ENCODE assay signal across 10 mouse cellular contexts in the genomic region with DNA sequence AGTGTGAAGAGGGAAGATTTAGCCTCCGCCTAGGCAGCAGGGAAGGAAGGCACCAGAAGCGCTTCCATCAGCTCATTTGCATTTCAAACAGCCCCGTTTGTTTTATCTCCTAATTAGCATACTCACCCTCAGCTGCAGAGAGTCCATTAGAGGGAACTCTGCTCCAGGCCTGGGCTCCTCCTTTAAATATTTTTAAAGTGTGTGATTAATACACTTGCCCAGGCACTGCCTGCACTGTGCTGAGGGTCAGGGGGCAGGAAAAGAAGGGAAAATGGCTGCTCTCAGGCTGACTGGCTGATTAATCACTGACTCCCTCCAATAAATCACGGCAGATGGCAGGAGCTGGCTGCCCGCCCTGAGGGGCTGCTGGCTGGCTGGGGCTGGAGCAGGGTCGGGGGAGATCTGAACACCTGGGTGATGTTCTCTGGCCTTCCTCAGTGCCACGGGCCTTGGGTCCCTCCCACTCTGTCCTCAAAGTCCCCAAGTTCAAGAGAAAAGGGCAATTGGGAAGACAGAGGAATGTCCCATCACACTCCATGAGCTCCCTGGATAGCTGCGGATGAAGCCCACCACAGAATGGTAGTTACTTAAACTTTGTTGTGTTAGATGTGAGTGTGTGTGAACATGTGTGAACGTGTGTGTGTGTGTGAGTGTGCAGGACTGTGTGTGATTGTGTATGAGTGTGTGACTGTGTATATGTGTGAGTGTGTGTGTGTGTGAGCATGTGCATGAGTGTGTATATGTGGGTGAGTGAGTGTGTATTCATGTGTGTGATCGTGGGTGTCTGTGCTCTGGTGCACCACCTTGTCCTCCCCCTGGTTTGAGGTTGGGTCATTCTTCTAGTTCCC.
DNase-seq lines count a peak whose midpoint lies in the region; ATAC-seq and TF ChIP-seq lines count a peak whose summit lies in the region.
"Had no signal": no experiment of that assay in that cellular context is flagged by ENCODE, and none has a peak within 500 bp of the region (broad histone marks: within the 10 kb centered on the region; RNA-seq: fewer than 3 reads in every experiment).

No protein-coding gene starts in this region.

- no peak overlapping the region for H3K4me3 ChIP-seq in kidney, embryonic 15.5 days (replicated peaks)
- H3K4me3 ChIP-seq in forebrain, embryonic 16.5 days (replicated peaks; ENCODE audit: low read length), result no peak overlapping the region
- no peak overlapping the region for H3K4me3 ChIP-seq in midbrain, embryonic 13.5 days (replicated peaks)
- H3K4me3 ChIP-seq in liver, postnatal 0 days (ENCODE audit: low read depth, low read length), result no peak overlapping the region

- TF ChIP-seq EP300 in liver, postnatal 0 days (IDR thresholded peaks at IDR 0.05; ENCODE audit: low read depth), result no peak

- no peak for TF ChIP-seq CTCF in liver, postnatal 0 days (IDR thresholded peaks at IDR 0.05; ENCODE audit: low read depth)

- no peak overlapping the region for H3K9ac ChIP-seq in kidney, embryonic 15.5 days
- H3K9ac ChIP-seq in forebrain, embryonic 16.5 days (replicated peaks; ENCODE audit: low read depth, low read length), result peak overlapping the region; percentile 29
- no peak overlapping the region for H3K9ac ChIP-seq in midbrain, embryonic 13.5 days (replicated peaks)
- H3K9ac ChIP-seq in liver, postnatal 0 days (replicated peaks), result no peak overlapping the region
- H3K9ac ChIP-seq: lung, embryonic 14.5 days had no signal

- no peak overlapping the region for H3K27ac ChIP-seq in kidney, embryonic 15.5 days
- H3K27ac ChIP-seq in forebrain, embryonic 16.5 days (ENCODE audit: low read length), result peak overlapping the region; percentile 84
- H3K27ac ChIP-seq in midbrain, embryonic 13.5 days, result peak overlapping the region; percentile 78
- H3K27ac ChIP-seq in liver, postnatal 0 days (ENCODE audit: low read depth), result no peak overlapping the region

- no peaks in the 10 kb centered on the region for H3K9me3 ChIP-seq in kidney, embryonic 15.5 days (replicated peaks)
- no peaks in the 10 kb centered on the region for H3K9me3 ChIP-seq in forebrain, embryonic 16.5 days (ENCODE audit: control insufficient read depth, low read length)
- H3K9me3 ChIP-seq in midbrain, embryonic 13.5 days, result no peaks in the 10 kb centered on the region
- H3K9me3 ChIP-seq in liver, postnatal 0 days (ENCODE audit: low read length), result no peaks in the 10 kb centered on the region

- ATAC-seq in kidney, embryonic 15.5 days (replicated peaks; ENCODE audit: low FRiP score), result peak; percentile 79
- peak; percentile 82 for ATAC-seq in forebrain, embryonic 16.5 days
- ATAC-seq in midbrain, embryonic 13.5 days, result peak; percentile 93
- ATAC-seq in megakaryocyte-erythroid progenitor cell, adult 5-6 weeks (replicated peaks; ENCODE audit: low FRiP score, low TSS enrichment, poor library complexity, severe bottlenecking), result no peak
- ATAC-seq in liver, postnatal 0 days, result no peak

- peaks cover 21% of the 10 kb centered on the region for H3K27me3 ChIP-seq in kidney, embryonic 15.5 days
- no peaks in the 10 kb centered on the region for H3K27me3 ChIP-seq in forebrain, embryonic 16.5 days (replicated peaks; ENCODE audit: control insufficient read depth, insufficient read depth, low read length)
- H3K27me3 ChIP-seq in midbrain, embryonic 13.5 days, result peaks cover 7% of the 10 kb centered on the region; the same call in 1 of the 2 replicates
- H3K27me3 ChIP-seq in liver, postnatal 0 days (ENCODE audit: insufficient read depth, low read length), result no peaks in the 10 kb centered on the region

- peaks cover 11% of the 10 kb centered on the region for H3K4me1 ChIP-seq in kidney, embryonic 15.5 days
- peaks cover 18% of the 10 kb centered on the region for H3K4me1 ChIP-seq in forebrain, embryonic 16.5 days (replicated peaks; ENCODE audit: control insufficient read depth, insufficient read depth, low read length)
- H3K4me1 ChIP-seq in midbrain, embryonic 13.5 days (replicated peaks), result peaks cover 24% of the 10 kb centered on the region
- no peaks in the 10 kb centered on the region for H3K4me1 ChIP-seq in liver, postnatal 0 days (ENCODE audit: insufficient read depth)

- DNase-seq in kidney, postnatal 25 days, result no peak
- DNase-seq in R1 (ENCODE audit: low read depth, low spot score), result peak; percentile 44
- no peak for DNase-seq in liver, postnatal 0 days
- DNase-seq in lung, postnatal 14 days, result no peak
- DNase-seq: kidney, postnatal 14 days; lung, embryonic 14.5 days had no signal

- no peaks in the 10 kb centered on the region for H3K36me3 ChIP-seq in kidney, embryonic 15.5 days
- H3K36me3 ChIP-seq in forebrain, embryonic 16.5 days (ENCODE audit: control insufficient read depth, insufficient read depth), result no peaks in the 10 kb centered on the region
- H3K36me3 ChIP-seq in midbrain, embryonic 13.5 days, result no peaks in the 10 kb centered on the region
- no peaks in the 10 kb centered on the region for H3K36me3 ChIP-seq in liver, postnatal 0 days (replicated peaks; ENCODE audit: insufficient read depth, low read length)

- 21% methylated on average over 10 of the region's 10 CpGs for WGBS in kidney, embryonic 15.5 days
- WGBS in forebrain, embryonic 16.5 days, result 21% methylated on average over 10 of the region's 10 CpGs
- WGBS in midbrain, embryonic 13.5 days, result 27% methylated on average over 10 of the region's 10 CpGs
- WGBS in liver, postnatal 0 days (ENCODE audit: insufficient replicate concordance), result 43% methylated on average over 10 of the region's 10 CpGs

- peak overlapping the region; percentile 5; the same call in 1 of the 2 replicates for H3K4me2 ChIP-seq in kidney, embryonic 15.5 days
- H3K4me2 ChIP-seq in forebrain, embryonic 16.5 days (ENCODE audit: low read length), result peak overlapping the region; percentile 28
- peak overlapping the region; percentile 20; the same call in 1 of the 2 replicates for H3K4me2 ChIP-seq in midbrain, embryonic 13.5 days (replicated peaks)
- no peak overlapping the region for H3K4me2 ChIP-seq in liver, postnatal 0 days (ENCODE audit: low read depth, low read length)
- H3K4me2 ChIP-seq: lung, embryonic 14.5 days had no signal

Comparison
In these comparisons a context has a peak if more than half of its experiments do, and no peak if none do; other contexts are left out.
1. ATAC-seq: peak in kidney, embryonic 15.5 days (single experiment), forebrain, embryonic 16.5 days (single experiment) and midbrain, embryonic 13.5 days (single experiment); none in megakaryocyte-erythroid progenitor cell, adult 5-6 weeks (single experiment) and liver, postnatal 0 days (single experiment).
2. H3K27ac ChIP-seq: peak in forebrain, embryonic 16.5 days (single experiment) and midbrain, embryonic 13.5 days (single experiment); none in kidney, embryonic 15.5 days (single experiment) and liver, postnatal 0 days (single experiment).